Mouse (Mus musculus): Measurements from ENCODE around the gene Patl2.
A peak's percentile ranks its signal among the peaks of the same experiment; 100 is the strongest.

Gene Patl2

GRCm38 (mm10) chr2:122172188-122172587, 13.8 kb downstream of the Patl2 start:
- no peak for DNase-seq (ENCODE audit: extremely low read depth, low read depth, low spot score)

GRCm38 (mm10) chr2:122171292-122171691, 14.7 kb downstream of the Patl2 start:
- DNase-seq (ENCODE audit: extremely low read depth, low read depth, low spot score) = no peak

GRCm38 (mm10) chr2:122164293-122164692, 21.7 kb downstream of the Patl2 start:
- no peak for DNase-seq (ENCODE audit: extremely low read depth, low read depth, low spot score)

- no peak for DNase-seq (ENCODE audit: extremely low read depth, low read depth, low spot score)
Observed at GRCm38 (mm10) chr2:122163430-122164195, 22.4 kb downstream of the Patl2 start.

- DNase-seq (ENCODE audit: extremely low read depth, low read depth, low spot score) = no peak
Observed at GRCm38 (mm10) chr2:122162529-122162928, 23.5 kb downstream of the Patl2 start.

GRCm38 (mm10) chr2:122161542-122161941, 24.4 kb downstream of the Patl2 start:
- no peak for DNase-seq (ENCODE audit: extremely low read depth, low read depth, low spot score)

GRCm38 (mm10) chr2:122160680-122161079, 25.3 kb downstream of the Patl2 start, which contains the start of gene Trim69:
TSS of gene Trim69 (plus strand) at chr2:122160700.
- DNase-seq (ENCODE audit: extremely low read depth, low read depth, low spot score) = no peak

GRCm38 (mm10) chr2:122159667-122160066, 26.3 kb downstream of the Patl2 start:
- DNase-seq (ENCODE audit: extremely low read depth, low read depth, low spot score) = no peak

GRCm38 (mm10) chr2:122158362-122158802, 27.6 kb downstream of the Patl2 start:
- DNase-seq (ENCODE audit: extremely low read depth, low read depth, low spot score) = peak; percentile 83

- no peak for DNase-seq (ENCODE audit: extremely low read depth, low read depth, low spot score)
Observed at GRCm38 (mm10) chr2:122157561-122157960, 28.4 kb downstream of the Patl2 start.

GRCm38 (mm10) chr2:122156051-122156700, 29.8 kb downstream of the Patl2 start:
- DNase-seq (ENCODE audit: extremely low read depth, low read depth, low spot score) = no peak

GRCm38 (mm10) chr2:122155292-122155691, 30.7 kb downstream of the Patl2 start:
- DNase-seq (ENCODE audit: extremely low read depth, low read depth, low spot score) = no peak

- no peak for DNase-seq (ENCODE audit: extremely low read depth, low read depth, low spot score)
Observed at GRCm38 (mm10) chr2:122154479-122154878, 31.5 kb downstream of the Patl2 start.

GRCm38 (mm10) chr2:122153681-122154365, 32.2 kb downstream of the Patl2 start:
- no peak for DNase-seq (ENCODE audit: extremely low read depth, low read depth, low spot score)

GRCm38 (mm10) chr2:122152850-122153249, 33.1 kb downstream of the Patl2 start:
- DNase-seq (ENCODE audit: extremely low read depth, low read depth, low spot score) = no peak

- DNase-seq (ENCODE audit: extremely low read depth, low read depth, low spot score) = no peak
Observed at GRCm38 (mm10) chr2:122151221-122151620, 34.8 kb downstream of the Patl2 start.

GRCm38 (mm10) chr2:122149716-122150115, 36.3 kb downstream of the Patl2 start:
- DNase-seq (ENCODE audit: extremely low read depth, low read depth, low spot score) = no peak

GRCm38 (mm10) chr2:122149316-122149715, 36.7 kb downstream of the Patl2 start:
- DNase-seq (ENCODE audit: extremely low read depth, low read depth, low spot score) = no peak

GRCm38 (mm10) chr2:122148242-122148917, 37.6 kb downstream of the Patl2 start:
- DNase-seq (ENCODE audit: extremely low read depth, low read depth, low spot score) = no peak

- peak; percentile 65 for DNase-seq (ENCODE audit: extremely low read depth, low read depth, low spot score)
Observed at GRCm38 (mm10) chr2:122147508-122148241, 38.3 kb downstream of the Patl2 start, which contains the start of gene B2m. TSS of gene B2m (plus strand) at chr2:122147686.

Measured in fat pad, adult 2 months (tissue).